Mouse (Mus musculus) G1E (cell line): ENCODE measurements around the gene Alpk1.

ENCODE experiments used
- CTCF ChIP-seq: IDR thresholded peaks from 2 replicates; pipeline ENCODE4 v1.5.1; 2012; ENCODE audit warnings: low read depth, low read length, inconsistent platforms, mixed read lengths
- GATA1 ChIP-seq: IDR thresholded peaks from 2 replicates; pipeline ENCODE4 v1.6.1; 2012; ENCODE audit warnings: borderline replicate concordance, low read length, inconsistent platforms, mixed read lengths
- POLR2AphosphoS5 ChIP-seq: IDR thresholded peaks from 2 replicates; pipeline ENCODE4 v1.6.1; 2012; ENCODE audit warnings: low read depth, low read length, inconsistent platforms; ENCODE audit not compliant: insufficient replicate concordance
- TAL1 ChIP-seq: conservative IDR thresholded peaks from 2 replicates; pipeline ENCODE4 v1.6.1; 2012; ENCODE audit warnings: low read depth, low read length, inconsistent platforms, mixed read lengths

- TF ChIP-seq TAL1, result no peak
- no peak for TF ChIP-seq CTCF
- no peak for TF ChIP-seq GATA1
- TF ChIP-seq POLR2AphosphoS5, result no peak
Measured at GRCm38 (mm10) chr3:127627956-127628310, 152.4 kb downstream of the Alpk1 start.
